Mouse (Mus musculus): ENCODE data around the gene Defb26.

DNA sequence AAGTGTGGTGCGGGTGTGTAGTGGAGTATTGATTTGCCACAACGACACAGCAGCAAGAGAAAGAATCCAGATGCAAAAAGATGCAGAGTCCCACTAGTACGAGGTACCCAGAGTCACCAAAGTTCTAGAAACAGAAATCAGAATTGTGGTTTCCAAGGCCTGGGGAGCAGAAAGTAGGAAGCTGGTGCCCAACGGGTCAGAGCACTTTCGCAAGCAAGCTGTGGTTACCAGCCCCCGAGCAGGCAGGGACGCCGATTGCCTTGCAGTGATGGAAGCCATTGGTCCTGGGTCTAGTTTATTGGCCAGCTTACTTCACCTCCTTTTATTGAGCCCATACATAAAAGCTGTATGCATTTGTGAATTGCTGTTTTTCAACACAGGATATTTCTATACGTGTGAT is 30.5 kb upstream of the Defb26 start:
- TF ChIP-seq POLR2A (IDR thresholded peaks at IDR 0.05; ENCODE audit: low read depth, low read length) (no peak), CTCF (IDR thresholded peaks at IDR 0.05; ENCODE audit: extremely low read depth, insufficient read depth, insufficient read length, insufficient replicate concordance) (no peak)
